Mouse (Mus musculus) olfactory bulb, adult 2 months (tissue): ENCODE results near the gene Smbd1. TPM values are rescaled to one million over a fixed set of nuclear protein-coding genes. Genes with fewer than 3 reads are reported as not detected.

ENCODE experiments used
- H3K27ac ChIP-seq: fragments of 200-500 bp; 2 replicates; pipeline ENCODE4 v1.5.1; 2012; ENCODE audit warnings: low read depth, low read length; ENCODE audit not compliant: insufficient read depth
- H3K4me1 ChIP-seq: fragments of 200-500 bp; 2 replicates; pipeline ENCODE4 v1.6.1; 2012; ENCODE audit warnings: low read length; ENCODE audit not compliant: control insufficient read depth, insufficient read depth
- H3K4me3 ChIP-seq: fragments of 200-500 bp; 2 replicates; pipeline ENCODE4 v1.5.1; 2012; ENCODE audit warnings: mild to moderate bottlenecking, low read depth, low read length, moderate library complexity; ENCODE audit not compliant: insufficient read depth
- CTCF ChIP-seq: fragments of 200-500 bp; IDR thresholded peaks from 2 replicates; pipeline ENCODE4 v1.5.1; 2012; ENCODE audit warnings: low read depth, mild to moderate bottlenecking, low read length, moderate library complexity; ENCODE audit not compliant: insufficient read depth
- POLR2A ChIP-seq: fragments of 200-500 bp; IDR thresholded peaks from 2 replicates; pipeline ENCODE4 v1.6.1; 2012; ENCODE audit warnings: mild to moderate bottlenecking, low read depth, low read length, moderate library complexity; ENCODE audit not compliant: insufficient read depth
- WGBS: fragments of 180-500 bp; shearing (Covaris S2); methylation state at CpG from one replicate; pipeline ENCODE4 v1.1.7; 2018; 5-methylcytosine and 5-hydroxymethylcytosine counted together
- polyA plus RNA-seq: library from polyadenylated mRNA; stranded (reverse); fragments of >200 nt; gene quantifications from 2 replicates; pipeline ENCODE4 v1.2.4, GENCODE M21; 2012; ENCODE audit warnings: low replicate concordance; ENCODE audit not compliant: missing spikeins, insufficient read depth, insufficient read length

Gene Smbd1
- polyA plus RNA-seq, 1 experiment, result not detected

GRCm38 (mm10) chr16:32803901-32804300, 6.4 kb downstream of the Smbd1 start:
- WGBS, result 70% methylated on average over 5 of the region's 5 CpGs
- TF ChIP-seq POLR2A (no peak), CTCF (no peak)
- Histone ChIP-seq H3K27ac (no peak overlapping the region), H3K4me1 (peaks cover 4% of the 10 kb centered on the region), H3K4me3 (no peak overlapping the region)

GRCm38 (mm10) chr16:32803252-32803853, 6.9 kb downstream of the Smbd1 start:
- peaks cover 4% of the 10 kb centered on the region for H3K4me1 ChIP-seq
- WGBS, result 28% methylated on average over 6 of the region's 6 CpGs
- no peak overlapping the region for H3K27ac ChIP-seq
- TF ChIP-seq CTCF (no peak), POLR2A (no peak)
- no peak overlapping the region for H3K4me3 ChIP-seq

GRCm38 (mm10) chr16:32797426-32797689, 12.9 kb downstream of the Smbd1 start, which contains the start of gene Muc20:
TSS of gene Muc20 (minus strand) at chr16:32797435.
- TF ChIP-seq POLR2A, result no peak
- no peak for TF ChIP-seq CTCF
- H3K27ac ChIP-seq, result no peak within 1 kb of the TSS
- H3K4me3 ChIP-seq, result no peak within 1 kb of the TSS
- no peaks in the 10 kb centered on the region for H3K4me1 ChIP-seq
- 83% methylated on average over 3 of the region's 3 CpGs for WGBS

DNA sequence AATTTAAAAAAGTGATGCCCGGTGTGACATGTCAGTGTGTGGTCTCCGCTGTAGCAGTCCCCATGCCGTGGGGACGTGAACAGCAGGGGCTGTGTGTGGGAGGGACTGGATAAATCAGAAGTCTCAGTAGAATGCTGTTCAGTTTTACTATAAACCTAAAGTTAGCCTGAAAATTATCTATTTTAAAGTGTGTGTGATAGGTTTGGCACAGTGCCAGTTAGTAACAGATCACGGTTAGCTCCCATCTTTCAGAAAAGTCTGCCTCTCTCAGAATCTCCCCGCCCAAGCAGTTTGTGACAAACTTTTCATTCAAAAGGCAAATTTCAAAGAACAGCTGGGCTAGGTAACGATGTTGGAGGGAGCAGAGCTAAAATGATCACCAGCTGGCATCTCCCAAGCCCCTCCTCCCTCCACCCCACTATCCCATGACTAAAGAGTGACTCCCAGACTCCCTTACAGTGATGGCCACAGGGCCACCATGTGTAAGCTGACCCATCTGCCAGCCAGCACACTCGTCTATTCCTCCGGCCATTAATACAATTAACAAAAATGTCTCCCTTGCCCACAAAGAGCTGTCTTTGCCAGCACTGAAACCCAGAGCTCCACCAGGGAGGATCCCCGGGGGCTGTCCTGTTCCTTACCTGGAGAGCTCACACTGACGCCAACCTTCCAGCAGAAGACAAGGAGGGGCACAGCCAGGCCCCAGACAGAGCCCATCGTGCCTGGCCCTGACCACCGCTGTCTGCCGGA, 13.4 kb downstream of the Smbd1 start:
- WGBS, result 59% methylated on average over 14 of the region's 14 CpGs
- Histone ChIP-seq H3K4me3 (no peak overlapping the region), H3K27ac (no peak overlapping the region), H3K4me1 (no peaks in the 10 kb centered on the region)
- no peak for TF ChIP-seq POLR2A
- TF ChIP-seq CTCF, result no peak

GRCm38 (mm10) chr16:32795177-32795576, 15.1 kb downstream of the Smbd1 start:
- Histone ChIP-seq H3K4me1 (no peaks in the 10 kb centered on the region), H3K27ac (no peak overlapping the region), H3K4me3 (no peak overlapping the region)
- WGBS, result 85% methylated on average over 1 of the region's 1 CpGs
- TF ChIP-seq POLR2A (no peak), CTCF (no peak)

DNA sequence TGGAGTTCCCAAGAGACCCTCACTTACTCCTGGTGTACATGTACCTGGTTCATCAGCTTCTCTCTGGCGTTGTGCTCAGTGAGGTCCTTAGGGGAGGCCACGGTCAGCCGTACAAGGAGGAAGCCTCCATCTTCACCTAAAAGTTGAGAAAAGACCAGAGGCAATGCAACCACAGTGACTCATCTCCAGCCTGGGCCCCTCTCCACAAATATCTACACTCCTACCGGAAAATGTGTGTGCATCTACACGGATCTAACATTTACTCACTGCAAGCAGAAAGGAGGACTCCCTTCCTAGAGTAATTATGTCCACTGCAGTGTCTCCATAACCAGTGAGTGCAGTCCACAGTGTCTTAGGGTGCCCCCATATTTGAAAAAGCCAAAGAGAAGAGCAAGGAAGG, 20.2 kb downstream of the Smbd1 start:
- WGBS, result 87% methylated on average over 5 of the region's 5 CpGs
- no peak overlapping the region for H3K4me3 ChIP-seq
- TF ChIP-seq POLR2A (no peak), CTCF (no peak)
- no peaks in the 10 kb centered on the region for H3K4me1 ChIP-seq
- no peak overlapping the region for H3K27ac ChIP-seq

- Histone ChIP-seq H3K4me1 (no peaks in the 10 kb centered on the region), H3K27ac (no peak overlapping the region), H3K4me3 (no peak overlapping the region)
- WGBS, result 81% methylated on average over 13 of the region's 13 CpGs
- TF ChIP-seq CTCF (no peak), POLR2A (no peak)
Measured at GRCm38 (mm10) chr16:32784840-32785239, 25.4 kb downstream of the Smbd1 start.

DNA sequence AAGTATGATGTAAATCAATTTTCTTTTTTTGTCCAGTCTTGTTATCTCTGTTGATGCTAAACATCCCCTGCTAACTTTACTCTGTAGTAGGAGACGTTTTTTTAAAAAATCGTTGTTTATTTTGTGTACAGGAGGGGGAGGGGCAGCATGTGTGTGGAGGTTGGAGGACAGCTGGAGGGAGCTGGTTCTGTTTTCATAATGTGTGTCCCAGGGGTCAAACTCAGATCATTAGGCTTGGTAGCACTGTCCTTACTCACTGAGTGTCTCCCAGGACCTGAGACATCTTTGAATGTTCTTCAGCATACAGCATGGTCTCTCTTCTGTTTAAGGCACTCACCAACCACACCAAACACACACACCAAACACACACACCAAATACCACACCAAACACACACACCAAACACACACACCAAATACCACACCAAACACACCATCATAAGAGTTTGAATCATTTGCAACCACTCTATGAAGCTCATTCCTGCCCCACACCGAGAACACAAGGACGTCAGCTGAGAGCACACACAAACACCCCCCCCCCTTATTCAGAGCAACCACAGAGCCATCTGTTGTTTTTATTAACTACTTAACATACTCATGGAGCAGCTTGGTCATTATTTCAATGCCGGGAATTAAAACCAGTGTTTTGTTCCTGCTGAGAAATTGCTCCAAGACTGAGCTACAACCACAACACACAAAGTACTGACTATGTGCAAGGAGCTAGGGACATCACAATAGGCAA, 26.8 kb downstream of the Smbd1 start:
- Histone ChIP-seq H3K4me1 (no peaks in the 10 kb centered on the region), H3K27ac (no peak overlapping the region), H3K4me3 (no peak overlapping the region)
- 42% methylated on average over 5 of the region's 5 CpGs for WGBS
- TF ChIP-seq CTCF (no peak), POLR2A (no peak)

DNA sequence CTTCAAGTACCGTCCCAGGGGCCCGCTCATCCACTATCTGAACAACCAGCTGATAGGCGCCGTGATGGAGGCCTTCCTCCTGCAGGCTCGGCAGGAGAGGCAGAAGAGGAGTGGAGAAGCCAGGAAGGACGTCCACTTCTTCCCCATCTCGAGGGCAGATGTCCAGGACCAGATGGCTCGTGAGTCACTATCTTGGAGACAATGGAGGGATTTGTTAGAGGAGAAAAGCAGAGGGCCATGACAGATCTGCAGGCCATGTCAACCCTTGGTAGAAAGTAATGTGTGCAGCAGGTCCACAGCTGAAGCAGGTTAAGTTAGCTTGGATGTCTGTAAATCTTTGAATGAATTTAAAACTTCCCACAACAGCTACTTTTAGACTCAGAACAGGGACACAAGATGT, 31.3 kb downstream of the Smbd1 start:
- Histone ChIP-seq H3K4me3 (no peak overlapping the region), H3K27ac (no peak overlapping the region), H3K4me1 (no peaks in the 10 kb centered on the region)
- 71% methylated on average over 8 of the region's 8 CpGs for WGBS
- no peak for TF ChIP-seq CTCF
- no peak for TF ChIP-seq POLR2A
